Mouse (Mus musculus): Measurements from ENCODE around the gene Slc51b. TPM values are rescaled to one million over a fixed set of nuclear protein-coding genes. Genes with fewer than 3 reads are reported as not detected.
A peak's percentile ranks its signal among the peaks of the same experiment; 100 is the strongest.

Gene Slc51b
- total and polyA plus RNA-seq, 3 experiments = not detected

DNA sequence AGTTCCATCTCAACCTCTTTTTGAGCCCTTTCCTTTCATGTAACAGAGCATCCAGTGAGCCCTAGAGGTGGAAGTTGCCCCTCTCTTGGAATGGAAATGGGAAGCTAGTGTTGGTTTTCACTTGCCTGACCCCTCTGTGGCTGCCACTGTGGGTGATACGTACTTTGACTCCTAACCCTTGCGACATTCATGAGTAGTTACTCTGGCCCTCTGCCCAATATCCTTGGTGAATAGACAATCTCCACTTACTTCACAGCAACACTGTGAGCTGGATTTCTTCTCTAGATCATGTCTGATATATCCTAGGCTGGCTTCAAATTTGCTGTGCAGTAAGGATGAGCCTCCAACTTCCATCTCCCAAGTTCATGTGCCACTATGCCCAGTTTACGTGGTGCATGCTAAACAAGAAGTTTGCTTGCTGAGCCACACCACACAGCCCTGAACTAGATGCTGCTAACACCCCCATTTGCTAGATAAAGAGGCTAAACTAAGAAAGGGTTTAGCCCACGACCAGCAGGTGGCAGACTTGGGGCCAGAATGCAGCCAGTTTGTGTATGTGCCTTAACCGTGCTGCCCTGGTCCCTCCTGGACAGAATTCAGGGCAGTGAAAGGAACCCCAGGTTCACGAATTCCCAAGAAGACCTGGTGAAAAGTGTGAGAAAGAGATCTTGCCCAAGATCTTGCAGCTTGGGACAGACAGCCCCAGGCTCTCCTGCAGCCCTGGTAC, 30.0 kb downstream of the Slc51b start:
- DNase-seq (ENCODE audit: low spot score) (peak; percentile 55), ATAC-seq (ENCODE audit: extremely low read depth, insufficient number of reproducible peaks, low FRiP score, poor library complexity, severe bottlenecking) (no peak)
- TF ChIP-seq POLR2AphosphoS5 (IDR thresholded peaks at IDR 0.05; ENCODE audit: insufficient replicate concordance, low read depth, low read length) = no peak
- peak; percentile 68 for TF ChIP-seq CTCF (IDR thresholded peaks at IDR 0.05; ENCODE audit: low read depth, low read length)
- Histone ChIP-seq H3K36me3 (replicated peaks) (no peaks in the 10 kb centered on the region), H3K27me3 (ENCODE audit: insufficient read depth, low read length) (peaks cover 41% of the 10 kb centered on the region), H3K4me3 (ENCODE audit: low read depth, low read length) (no peak overlapping the region), H3K4me1 (ENCODE audit: insufficient read depth, low read depth, low read length) (no peaks in the 10 kb centered on the region), H3K9me3 (replicated peaks) (peaks cover 5% of the 10 kb centered on the region)

GRCm38 (mm10) chr9:65391613-65391964, 31.2 kb downstream of the Slc51b start, which contains the start of gene Kbtbd13:
TSS of gene Kbtbd13 (minus strand) at chr9:65391652.
- TF ChIP-seq POLR2AphosphoS5 (IDR thresholded peaks at IDR 0.05; ENCODE audit: insufficient replicate concordance, low read depth, low read length) (no peak), GATA1 (IDR thresholded peaks at IDR 0.05; ENCODE audit: borderline replicate concordance, low read length) (no peak), GATA2 (IDR thresholded peaks at IDR 0.05; ENCODE audit: borderline replicate concordance, low read depth, low read length) (no peak), TAL1 (conservative IDR thresholded peaks at IDR 0.05; ENCODE audit: low read depth, low read length) (no peak), CTCF (IDR thresholded peaks at IDR 0.05; ENCODE audit: low read depth, low read length) (no peak)
- no peaks in the 10 kb centered on the region for H3K4me1 ChIP-seq (ENCODE audit: insufficient read depth, low read depth, low read length)
- H3K27me3 ChIP-seq (ENCODE audit: insufficient read depth, low read length) = peaks cover 37% of the 10 kb centered on the region
- no peak within 1 kb of the TSS for H3K4me3 ChIP-seq (ENCODE audit: low read depth, low read length)
- ATAC-seq (ENCODE audit: extremely low read depth, insufficient number of reproducible peaks, low FRiP score, poor library complexity, severe bottlenecking) = no peak
- H3K9me3 ChIP-seq (replicated peaks) = peaks cover 5% of the 10 kb centered on the region
- DNase-seq (ENCODE audit: low spot score) = no peak
- H3K36me3 ChIP-seq (replicated peaks) = no peaks in the 10 kb centered on the region

GRCm38 (mm10) chr9:65390752-65391612, 31.8 kb downstream of the Slc51b start:
- DNase-seq (ENCODE audit: low spot score) (no peak), ATAC-seq (ENCODE audit: extremely low read depth, insufficient number of reproducible peaks, low FRiP score, poor library complexity, severe bottlenecking) (no peak)
- peaks cover 5% of the 10 kb centered on the region for H3K9me3 ChIP-seq (replicated peaks)
- TF ChIP-seq TAL1 (conservative IDR thresholded peaks at IDR 0.05; ENCODE audit: low read depth, low read length) (no peak), GATA1 (IDR thresholded peaks at IDR 0.05; ENCODE audit: borderline replicate concordance, low read length) (no peak), POLR2AphosphoS5 (IDR thresholded peaks at IDR 0.05; ENCODE audit: insufficient replicate concordance, low read depth, low read length) (no peak), CTCF (IDR thresholded peaks at IDR 0.05; ENCODE audit: low read depth, low read length) (no peak), GATA2 (IDR thresholded peaks at IDR 0.05; ENCODE audit: borderline replicate concordance, low read depth, low read length) (no peak)
- no peaks in the 10 kb centered on the region for H3K4me1 ChIP-seq (ENCODE audit: insufficient read depth, low read depth, low read length)
- H3K27me3 ChIP-seq (ENCODE audit: insufficient read depth, low read length) = peaks cover 34% of the 10 kb centered on the region
- H3K4me3 ChIP-seq (ENCODE audit: low read depth, low read length) = no peak overlapping the region
- H3K36me3 ChIP-seq (replicated peaks) = no peaks in the 10 kb centered on the region

DNA sequence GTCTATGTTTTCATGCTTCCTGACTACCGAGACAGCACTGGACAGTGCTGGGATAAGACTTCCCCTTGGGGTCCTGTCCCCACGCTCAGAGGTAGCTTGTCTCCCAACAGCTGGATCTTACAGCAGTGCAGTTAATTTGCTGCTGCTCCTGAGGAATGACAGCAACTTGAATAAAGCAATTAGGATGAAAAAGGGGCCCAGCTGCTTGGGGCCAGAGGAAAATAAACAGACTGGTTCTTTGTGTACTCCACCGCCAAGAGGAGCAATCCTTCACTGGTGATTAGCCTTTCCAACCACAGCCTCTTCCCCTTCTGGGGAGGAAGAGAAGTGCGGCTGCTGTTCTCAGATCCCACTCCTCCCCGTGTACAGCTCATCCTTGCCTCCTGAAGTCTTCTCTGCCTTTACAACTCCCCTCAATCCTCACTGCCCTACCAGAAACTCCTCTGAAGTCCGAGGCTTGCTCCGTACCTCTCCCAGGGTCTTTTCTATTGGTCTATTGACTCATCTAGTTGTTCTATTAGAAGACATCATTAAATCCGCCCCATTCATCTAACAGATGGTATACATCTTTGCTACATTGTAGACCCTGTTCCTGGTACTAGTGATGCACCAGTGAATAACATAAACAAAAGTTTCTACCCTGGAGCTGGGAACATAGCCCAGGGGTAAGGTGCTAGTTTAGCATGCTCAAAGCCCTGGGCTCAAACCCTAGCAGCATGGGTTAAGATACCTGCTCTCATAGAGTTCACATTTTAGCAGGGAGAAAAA, 36.2 kb downstream of the Slc51b start:
- no peaks in the 10 kb centered on the region for H3K36me3 ChIP-seq (replicated peaks)
- TF ChIP-seq TAL1 (conservative IDR thresholded peaks at IDR 0.05; ENCODE audit: low read depth, low read length) (no peak), CTCF (IDR thresholded peaks at IDR 0.05; ENCODE audit: low read depth, low read length) (no peak), GATA1 (IDR thresholded peaks at IDR 0.05; ENCODE audit: borderline replicate concordance, low read length) (no peak), POLR2AphosphoS5 (IDR thresholded peaks at IDR 0.05; ENCODE audit: insufficient replicate concordance, low read depth, low read length) (no peak), GATA2 (IDR thresholded peaks at IDR 0.05; ENCODE audit: borderline replicate concordance, low read depth, low read length) (no peak)
- H3K4me1 ChIP-seq (ENCODE audit: insufficient read depth, low read depth, low read length) = 0 out of 2 replicates have a peak, but pooled peaks cover 3% of the 10 kb centered on the region
- no peak overlapping the region for H3K4me3 ChIP-seq (ENCODE audit: low read depth, low read length)
- ATAC-seq (ENCODE audit: extremely low read depth, insufficient number of reproducible peaks, low FRiP score, poor library complexity, severe bottlenecking) = no peak
- no peak for DNase-seq (ENCODE audit: low spot score)
- H3K27me3 ChIP-seq (ENCODE audit: insufficient read depth, low read length) = peaks cover 45% of the 10 kb centered on the region
- H3K9me3 ChIP-seq (replicated peaks) = peaks cover 5% of the 10 kb centered on the region

GRCm38 (mm10) chr9:65384276-65384675, 38.5 kb downstream of the Slc51b start:
- no peak for ATAC-seq (ENCODE audit: extremely low read depth, insufficient number of reproducible peaks, low FRiP score, poor library complexity, severe bottlenecking)
- no peaks in the 10 kb centered on the region for H3K9me3 ChIP-seq (replicated peaks)
- H3K4me1 ChIP-seq (ENCODE audit: insufficient read depth, low read depth, low read length) = 0 out of 2 replicates have a peak, but pooled peaks cover 3% of the 10 kb centered on the region
- DNase-seq (ENCODE audit: low spot score) = no peak
- no peaks in the 10 kb centered on the region for H3K36me3 ChIP-seq (replicated peaks)
- peaks cover 52% of the 10 kb centered on the region for H3K27me3 ChIP-seq (ENCODE audit: insufficient read depth, low read length)
- no peak for TF ChIP-seq CTCF (IDR thresholded peaks at IDR 0.05; ENCODE audit: low read depth, low read length)
- TF ChIP-seq POLR2AphosphoS5 (IDR thresholded peaks at IDR 0.05; ENCODE audit: insufficient replicate concordance, low read depth, low read length) = no peak
- TF ChIP-seq GATA2 (IDR thresholded peaks at IDR 0.05; ENCODE audit: borderline replicate concordance, low read depth, low read length) = no peak
- no peak for TF ChIP-seq TAL1 (conservative IDR thresholded peaks at IDR 0.05; ENCODE audit: low read depth, low read length)
- no peak for TF ChIP-seq GATA1 (IDR thresholded peaks at IDR 0.05; ENCODE audit: borderline replicate concordance, low read length)
- H3K4me3 ChIP-seq (ENCODE audit: low read depth, low read length) = no peak overlapping the region

- H3K27me3 ChIP-seq (ENCODE audit: insufficient read depth, low read length) = peaks cover 62% of the 10 kb centered on the region
- no peaks in the 10 kb centered on the region for H3K9me3 ChIP-seq (replicated peaks)
- ATAC-seq (ENCODE audit: extremely low read depth, insufficient number of reproducible peaks, low FRiP score, poor library complexity, severe bottlenecking) (no peak), DNase-seq (ENCODE audit: low spot score) (no peak)
- TF ChIP-seq TAL1 (conservative IDR thresholded peaks at IDR 0.05; ENCODE audit: low read depth, low read length) = no peak
- TF ChIP-seq CTCF (IDR thresholded peaks at IDR 0.05; ENCODE audit: low read depth, low read length) = no peak
- no peaks in the 10 kb centered on the region for H3K36me3 ChIP-seq (replicated peaks)
- 0 out of 2 replicates have a peak, but pooled peaks cover 3% of the 10 kb centered on the region for H3K4me1 ChIP-seq (ENCODE audit: insufficient read depth, low read depth, low read length)
- no peak overlapping the region for H3K4me3 ChIP-seq (ENCODE audit: low read depth, low read length)
These were observed 40.0 kb downstream of the Slc51b start for GRCm38 (mm10) chr9:65382751-65383097.

Measured in G1E (cell line).